Mouse (Mus musculus) lung, embryonic 14.5 days (tissue): ENCODE measurements around the gene Trmt1. TPM values are rescaled to one million over a fixed set of nuclear protein-coding genes. Genes with fewer than 3 reads are reported as not detected.

ENCODE experiments used
- ATAC-seq: fragments of 200-750 bp; cut with Nextera tagmentation; 2 replicates; pipeline ENCODE4 v1.8.0; 2017; ENCODE audit warnings: mild to moderate bottlenecking, moderate TSS enrichment, moderate library complexity; ENCODE audit not compliant: insufficient read depth
- DNase-seq: peaks from one replicate; pipeline ENCODE4 v3.0.0-alpha.2; 2015
- H3K27ac ChIP-seq: fragments of 300-500 bp; sonication (generic); 2 replicates; pipeline ENCODE4 v1.5.1; 2014; ENCODE audit warnings: low read depth, mild to moderate bottlenecking, moderate library complexity
- H3K27me3 ChIP-seq: fragments of 300-500 bp; sonication (generic); 2 replicates; pipeline ENCODE4 v1.6.1; 2014; ENCODE audit warnings: low read length, control low read depth; ENCODE audit not compliant: insufficient read depth
- H3K36me3 ChIP-seq: fragments of 300-500 bp; sonication (generic); 2 replicates; pipeline ENCODE4 v1.6.1; 2014; ENCODE audit warnings: control low read depth; ENCODE audit not compliant: insufficient read depth
- H3K4me1 ChIP-seq: fragments of 300-500 bp; sonication (generic); 2 replicates; pipeline ENCODE4 v1.6.1; 2014; ENCODE audit warnings: antibody characterized with exemption, control low read depth; ENCODE audit not compliant: insufficient read depth
- H3K4me2 ChIP-seq: fragments of 300-500 bp; sonication (generic); 2 replicates; pipeline ENCODE4 v1.6.1; 2014; ENCODE audit warnings: mild to moderate bottlenecking
- H3K4me3 ChIP-seq: fragments of 300-500 bp; sonication (generic); 2 replicates; pipeline ENCODE4 v1.5.1; 2014; ENCODE audit warnings: low read depth, low read length
- H3K9ac ChIP-seq: fragments of 300-500 bp; sonication (generic); 2 replicates; pipeline ENCODE4 v1.6.1; 2014
- H3K9me3 ChIP-seq: fragments of 300-500 bp; sonication (generic); 2 replicates; pipeline ENCODE4 v1.6.1; 2016; ENCODE audit warnings: low read depth, low read length, control low read depth
- CTCF ChIP-seq: IDR thresholded peaks from 2 replicates; pipeline ENCODE4 v1.5.1; 2016; ENCODE audit warnings: antibody characterized with exemption, low read depth
- WGBS: fragments of 180-500 bp; shearing (Covaris S2); extraction: QIAGEN DNeasy Blood & Tissue Kit; methylation state at CpG from one replicate; pipeline ENCODE4 v1.1.7; 2014; 5-methylcytosine and 5-hydroxymethylcytosine counted together
- polyA plus RNA-seq: library from polyadenylated mRNA; unstranded; fragments of >200 nt; fragmentation: Nextera tagmentation; extraction: Ambion mirVana; gene quantifications from 2 replicates; pipeline ENCODE4 v1.2.1, GENCODE M21; 2014

The Trmt1 gene
- polyA plus RNA-seq, 1 experiment from 2014 or later = 68.6 TPM

DNA sequence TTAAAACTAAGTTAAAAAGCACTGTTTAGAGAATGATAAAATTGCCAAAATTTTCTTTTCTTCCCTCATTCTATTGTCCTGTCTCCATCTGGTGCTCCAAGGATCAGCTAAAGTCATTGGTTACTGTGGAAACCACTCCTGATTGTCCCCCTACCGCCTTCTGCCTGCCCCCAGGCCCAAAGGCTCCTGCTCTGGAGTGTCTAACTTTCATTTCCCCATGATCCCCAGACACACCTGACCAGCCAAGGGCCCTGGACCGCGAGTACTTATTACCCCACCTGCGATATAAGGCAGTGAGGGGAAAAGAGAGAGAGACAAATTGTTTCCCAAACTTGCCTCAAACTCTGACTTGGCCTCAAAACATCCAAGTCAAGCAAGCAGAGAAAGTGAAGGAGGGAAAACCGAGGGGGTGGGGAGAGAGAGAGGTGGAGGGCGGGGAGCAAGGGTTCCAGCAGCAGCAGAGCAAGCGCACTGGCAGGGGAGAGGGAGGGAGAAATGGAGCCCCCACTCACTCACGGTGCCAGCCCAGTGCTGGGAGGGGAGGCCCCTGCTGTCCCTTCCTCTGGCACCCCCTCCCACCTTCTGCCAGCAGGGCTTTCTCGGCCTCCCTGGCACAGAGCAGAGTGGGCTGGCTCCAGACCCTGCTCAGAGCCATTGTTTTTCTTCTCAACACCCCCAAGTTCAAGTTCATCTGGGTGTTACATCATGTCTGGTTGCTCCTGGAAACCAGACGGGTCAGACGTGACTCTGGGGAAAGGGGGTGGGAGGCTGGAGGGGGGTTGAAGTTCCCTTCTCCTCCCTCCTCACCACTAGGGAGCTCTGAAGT is 26.0 kb downstream of the Trmt1 start:
- DNase-seq (peak; percentile 92), ATAC-seq (peak; percentile 91)
- H3K9me3 ChIP-seq = no peaks in the 10 kb centered on the region
- peak; percentile 49 for TF ChIP-seq CTCF
- H3K27ac ChIP-seq = peak overlapping the region; percentile 95
- peaks cover 47% of the 10 kb centered on the region for H3K4me1 ChIP-seq
- peaks cover 17% of the 10 kb centered on the region for H3K27me3 ChIP-seq
- 13% methylated on average over 10 of the region's 11 CpGs for WGBS
- no peak overlapping the region for H3K4me3 ChIP-seq
- peak overlapping the region; percentile 41 for H3K9ac ChIP-seq
- H3K36me3 ChIP-seq = peaks cover 46% of the 10 kb centered on the region
- H3K4me2 ChIP-seq = peak overlapping the region; percentile 52

DNA sequence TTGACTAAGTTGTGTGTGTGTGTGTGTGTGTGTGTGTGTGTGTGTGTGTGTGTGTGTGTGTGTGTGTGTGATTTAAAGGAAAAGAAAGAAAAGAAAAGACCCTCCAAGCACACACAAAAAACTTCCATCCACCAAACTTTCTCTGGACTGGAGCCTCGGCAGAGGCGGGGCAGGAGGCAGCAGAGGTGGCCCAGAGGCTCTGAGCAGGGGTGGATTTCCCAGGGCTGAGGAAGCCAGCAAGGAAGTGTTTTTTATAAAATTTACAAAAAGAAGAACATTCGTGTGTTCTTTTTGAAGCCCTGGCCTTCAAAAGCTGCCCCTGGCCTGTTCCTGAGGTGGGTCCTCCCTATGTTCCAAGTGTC is 26.6 kb downstream of the Trmt1 start:
- no peak for TF ChIP-seq CTCF
- peak overlapping the region; percentile 95 for H3K27ac ChIP-seq
- DNase-seq (no peak), ATAC-seq (peak; percentile 55)
- no peaks in the 10 kb centered on the region for H3K9me3 ChIP-seq
- peak overlapping the region; percentile 30; the same call in 1 of the 2 replicates for H3K9ac ChIP-seq
- H3K27me3 ChIP-seq = peaks cover 11% of the 10 kb centered on the region
- WGBS = 6% methylated on average over 3 of the region's 3 CpGs
- peak overlapping the region; percentile 52 for H3K4me2 ChIP-seq
- peaks cover 41% of the 10 kb centered on the region for H3K4me1 ChIP-seq
- H3K36me3 ChIP-seq = peaks cover 48% of the 10 kb centered on the region
- H3K4me3 ChIP-seq = no peak overlapping the region

DNA sequence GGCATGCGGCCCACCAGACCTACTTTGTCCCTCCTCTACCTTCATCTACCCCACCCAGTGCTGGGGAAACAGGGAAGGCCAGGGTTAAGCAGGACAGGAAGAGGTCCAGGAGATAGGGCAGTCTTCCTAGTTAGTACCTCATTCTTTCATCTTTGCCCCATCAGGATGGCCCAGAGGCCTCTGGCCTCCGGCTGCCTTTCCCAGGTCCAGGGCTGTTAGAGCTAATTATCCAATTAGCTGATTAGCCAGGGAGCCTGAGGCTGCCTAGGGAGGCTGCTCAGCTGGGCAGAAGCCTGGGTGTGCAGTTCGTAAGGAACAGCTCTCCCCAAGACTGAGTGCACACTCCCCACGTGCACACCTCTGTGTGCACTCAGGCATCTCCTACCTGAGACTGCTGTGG is 27.3 kb downstream of the Trmt1 start:
- Histone ChIP-seq H3K27me3 (0 out of 2 replicates have a peak, but pooled peaks cover 6% of the 10 kb centered on the region), H3K4me1 (peaks cover 36% of the 10 kb centered on the region), H3K9ac (peak overlapping the region; percentile 30; the same call in 1 of the 2 replicates), H3K9me3 (no peaks in the 10 kb centered on the region), H3K4me3 (no peak overlapping the region), H3K4me2 (no peak overlapping the region), H3K36me3 (peaks cover 46% of the 10 kb centered on the region), H3K27ac (peak overlapping the region; percentile 95)
- no peak for ATAC-seq
- no peak for DNase-seq
- WGBS = 49% methylated on average over 4 of the region's 4 CpGs
- no peak for TF ChIP-seq CTCF

DNA sequence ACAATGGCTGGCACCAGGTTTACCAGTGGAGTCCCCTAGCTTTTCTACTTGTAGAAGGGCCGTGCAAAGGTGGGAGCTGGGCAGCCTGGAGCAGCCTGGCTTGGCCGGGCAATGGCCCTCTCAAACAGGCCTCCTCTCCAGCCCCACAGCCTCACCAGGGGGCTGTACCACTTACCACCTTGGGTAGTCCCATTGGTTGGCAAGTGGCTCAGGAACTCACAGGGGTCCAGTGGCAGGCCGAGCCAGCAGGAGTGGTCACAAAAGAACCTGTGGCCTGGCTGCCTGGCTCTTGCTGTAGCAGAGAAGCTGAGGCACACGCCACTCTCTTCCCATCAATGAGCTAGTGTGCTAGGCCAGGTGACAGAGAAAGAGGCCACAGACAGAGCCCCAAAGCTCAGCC is 28.1 kb downstream of the Trmt1 start:
- ATAC-seq (no peak), DNase-seq (no peak)
- H3K4me1 ChIP-seq = peaks cover 31% of the 10 kb centered on the region
- 0 out of 2 replicates have a peak, but pooled peaks cover 6% of the 10 kb centered on the region for H3K27me3 ChIP-seq
- WGBS = 63% methylated on average over 4 of the region's 4 CpGs
- TF ChIP-seq CTCF = no peak
- peak overlapping the region; percentile 95 for H3K27ac ChIP-seq
- no peak overlapping the region for H3K4me3 ChIP-seq
- peaks cover 49% of the 10 kb centered on the region for H3K36me3 ChIP-seq
- H3K9ac ChIP-seq = no peak overlapping the region
- H3K4me2 ChIP-seq = no peak overlapping the region
- no peaks in the 10 kb centered on the region for H3K9me3 ChIP-seq

DNA sequence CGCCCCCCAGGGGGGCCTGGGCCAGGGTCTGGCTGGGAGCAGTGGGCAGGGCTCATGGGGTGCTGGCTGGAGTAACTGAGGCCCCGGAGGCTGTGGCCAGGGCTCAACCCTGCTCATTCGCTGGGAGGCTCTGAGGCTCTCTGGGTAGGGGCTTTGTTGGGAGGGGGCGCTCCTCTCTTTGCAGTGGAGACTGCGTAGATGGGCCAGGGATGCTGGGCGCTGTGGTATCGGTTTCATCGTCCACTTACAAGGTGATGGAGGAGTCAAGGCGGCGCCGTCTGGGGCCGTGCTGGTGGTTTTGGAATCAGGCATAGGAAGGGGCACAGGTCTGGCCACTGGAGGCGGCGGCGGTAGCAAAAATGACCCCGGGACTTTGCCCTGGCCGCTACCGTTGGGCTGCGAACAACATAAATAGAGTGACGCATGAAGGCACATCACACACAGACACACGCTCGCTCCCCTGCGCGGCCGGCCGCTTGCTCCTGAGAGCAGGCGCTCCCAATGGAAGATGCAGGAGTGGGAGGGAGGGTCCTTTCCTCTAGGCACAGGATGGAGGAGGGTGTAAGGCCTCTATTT is 29.9 kb downstream of the Trmt1 start:
- WGBS = 22% methylated on average over 27 of the region's 27 CpGs
- 0 out of 2 replicates have a peak, but pooled peaks cover 6% of the 10 kb centered on the region for H3K27me3 ChIP-seq
- no peak for TF ChIP-seq CTCF
- H3K4me1 ChIP-seq = peaks cover 28% of the 10 kb centered on the region
- peaks cover 63% of the 10 kb centered on the region for H3K36me3 ChIP-seq
- DNase-seq (no peak), ATAC-seq (no peak)
- no peak overlapping the region for H3K9ac ChIP-seq
- H3K27ac ChIP-seq = no peak overlapping the region; the same call in 1 of the 2 replicates
- H3K4me2 ChIP-seq = no peak overlapping the region
- no peaks in the 10 kb centered on the region for H3K9me3 ChIP-seq
- H3K4me3 ChIP-seq = no peak overlapping the region

DNA sequence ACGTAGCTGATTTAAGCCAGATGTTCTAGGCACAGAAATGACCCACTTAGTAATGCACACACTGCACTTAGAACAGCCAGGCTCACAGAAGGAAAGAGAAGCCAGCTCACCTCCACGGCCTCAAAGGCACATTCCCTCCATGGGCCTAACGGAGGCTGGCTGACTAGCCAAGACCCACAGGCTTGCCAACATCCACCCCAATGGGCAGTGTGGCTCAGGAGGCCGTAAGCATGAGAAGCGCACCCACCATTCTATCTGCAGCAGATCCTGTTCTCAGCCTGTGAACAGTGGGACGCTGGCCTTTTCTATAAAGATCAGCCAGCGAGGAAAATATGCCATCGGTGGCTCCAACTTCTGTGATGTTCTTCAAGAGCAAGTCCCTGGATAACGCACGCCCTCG is 30.7 kb downstream of the Trmt1 start:
- DNase-seq = no peak

DNA sequence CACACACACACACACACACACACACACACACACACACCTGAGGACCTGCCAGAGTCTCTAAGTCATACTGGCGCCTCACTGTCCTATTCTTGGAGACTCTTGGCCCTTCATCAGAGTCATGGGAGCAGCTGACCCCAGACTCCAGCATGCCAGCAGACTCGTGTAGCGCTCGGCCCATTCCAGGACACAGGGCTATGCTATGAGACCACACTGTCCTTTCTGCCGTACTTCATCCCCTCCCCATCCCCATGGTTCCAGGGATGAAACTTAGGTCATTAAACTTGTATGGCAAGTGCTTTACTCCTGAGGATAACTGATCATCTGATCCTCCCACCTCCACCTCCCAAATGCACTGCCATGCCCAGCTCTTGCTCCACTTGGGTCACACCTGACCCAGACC is 32.4 kb downstream of the Trmt1 start:
- Histone ChIP-seq H3K27me3 (0 out of 2 replicates have a peak, but pooled peaks cover 6% of the 10 kb centered on the region), H3K4me2 (no peak overlapping the region), H3K9ac (no peak overlapping the region), H3K9me3 (no peaks in the 10 kb centered on the region), H3K4me3 (no peak overlapping the region), H3K36me3 (peaks cover 77% of the 10 kb centered on the region), H3K27ac (no peak overlapping the region), H3K4me1 (peaks cover 28% of the 10 kb centered on the region)
- ATAC-seq (no peak), DNase-seq (no peak)
- no peak for TF ChIP-seq CTCF
- 84% methylated on average over 5 of the region's 5 CpGs for WGBS

More for the DNA sequence above, 30.7 kb downstream of the Trmt1 start:
- H3K4me3 ChIP-seq = no peak overlapping the region
- ATAC-seq = no peak
- TF ChIP-seq CTCF = no peak
- H3K27ac ChIP-seq = no peak overlapping the region; the same call in 1 of the 2 replicates
- H3K4me1 ChIP-seq = peaks cover 23% of the 10 kb centered on the region
- 0 out of 2 replicates have a peak, but pooled peaks cover 6% of the 10 kb centered on the region for H3K27me3 ChIP-seq
- H3K4me2 ChIP-seq = no peak overlapping the region
- no peaks in the 10 kb centered on the region for H3K9me3 ChIP-seq
- H3K9ac ChIP-seq = no peak overlapping the region
- 89% methylated on average over 11 of the region's 11 CpGs for WGBS
- peaks cover 68% of the 10 kb centered on the region for H3K36me3 ChIP-seq
